Mouse (Mus musculus) liver, adult 2 months (tissue): ENCODE data around the gene Vsig8. TPM values are rescaled to one million over a fixed set of nuclear protein-coding genes. Genes with fewer than 3 reads are reported as not detected.

Source experiments
- DNase-seq: peaks from one replicate; pipeline ENCODE4 v3.0.0-alpha.2; 2011; ENCODE audit warnings: low read depth, low spot score; ENCODE audit errors: extremely low read depth
- H3K27ac ChIP-seq: fragments of 200-500 bp; replicated peaks from 2 replicates; pipeline ENCODE4 v1.5.1; 2012; ENCODE audit warnings: low read depth, mild to moderate bottlenecking, control low read depth, inconsistent platforms, low read length; ENCODE audit not compliant: insufficient read depth
- H3K27me3 ChIP-seq: fragments of 200-500 bp; 2 replicates; pipeline ENCODE4 v1.6.1; 2012; ENCODE audit warnings: mild to moderate bottlenecking, moderate library complexity, low read length, inconsistent platforms; ENCODE audit not compliant: control insufficient read depth, insufficient read depth
- H3K36me3 ChIP-seq: fragments of 200-500 bp; 2 replicates; pipeline ENCODE4 v1.6.1; 2012; ENCODE audit warnings: low read length, inconsistent platforms; ENCODE audit not compliant: control insufficient read depth, insufficient read depth
- H3K4me1 ChIP-seq: fragments of 200-500 bp; 2 replicates; pipeline ENCODE4 v1.6.1; 2011; ENCODE audit warnings: low read length; ENCODE audit not compliant: control insufficient read depth, insufficient read depth
- H3K4me3 ChIP-seq: fragments of 200-500 bp; 2 replicates; pipeline ENCODE4 v1.5.1; 2011; ENCODE audit warnings: low read depth, mild to moderate bottlenecking, control low read depth, low read length, moderate library complexity; ENCODE audit not compliant: insufficient read depth
- H3K79me2 ChIP-seq: fragments of 200-500 bp; 2 replicates; pipeline ENCODE4 v1.6.1; 2012; ENCODE audit warnings: inconsistent platforms, mild to moderate bottlenecking, low read length, moderate library complexity; ENCODE audit not compliant: control insufficient read depth, insufficient read depth
- H3K9ac ChIP-seq: fragments of 200-500 bp; 2 replicates; pipeline ENCODE4 v1.6.1; 2012; ENCODE audit warnings: low read depth, mild to moderate bottlenecking, control low read depth, inconsistent platforms, low read length
- CTCF ChIP-seq: fragments of 200-500 bp; IDR thresholded peaks from 2 replicates; pipeline ENCODE4 v1.5.1; 2011; ENCODE audit warnings: low read depth, low read length, control low read depth
- POLR2A ChIP-seq: fragments of 200-500 bp; IDR thresholded peaks from 2 replicates; pipeline ENCODE4 v1.6.1; 2011; ENCODE audit warnings: low read length, control low read depth; ENCODE audit not compliant: insufficient read depth; ENCODE audit errors: extremely low read depth
- WGBS: fragments of 180-500 bp; shearing (Covaris S2); methylation state at CpG from one replicate; pipeline ENCODE4 v1.1.7; 2018; 5-methylcytosine and 5-hydroxymethylcytosine counted together
- polyA plus RNA-seq: library from polyadenylated mRNA; depleted of rRNA; stranded (reverse); fragments of >200 nt; gene quantifications from 2 replicates; pipeline ENCODE4 v1.2.3, GENCODE M21; 2012
- total RNA-seq: library from RNA; depleted of rRNA; stranded (reverse); fragments of >200 nt; gene quantifications from 2 replicates; pipeline ENCODE4 v1.2.3, GENCODE M21; 2014

Gene Vsig8
- total and polyA plus RNA-seq, 2 experiments = not detected

DNA sequence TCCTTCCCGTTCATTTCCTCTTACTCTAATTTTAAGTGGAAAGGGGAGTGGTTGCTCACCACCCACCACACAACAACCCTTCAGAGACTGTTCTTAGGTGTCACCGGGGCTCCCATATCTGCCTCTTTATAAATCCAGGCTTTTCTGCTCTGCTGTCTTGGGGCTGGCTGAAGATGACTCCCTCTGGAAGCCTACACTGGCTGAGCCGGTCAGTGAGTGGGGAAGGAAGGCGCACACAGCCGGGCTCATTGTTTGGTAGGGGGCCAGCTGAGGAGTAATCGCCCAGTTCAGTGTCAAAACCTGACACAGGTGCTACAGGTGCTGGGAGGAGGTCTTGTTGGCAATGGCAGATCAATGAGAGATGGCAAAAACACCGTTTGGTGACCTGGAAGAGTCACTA is 29.8 kb upstream of the Vsig8 start:
- no peaks in the 10 kb centered on the region for H3K27me3 ChIP-seq
- peak overlapping the region; percentile 16; the same call in 1 of the 2 replicates for H3K9ac ChIP-seq
- DNase-seq = no peak
- WGBS = 53% methylated on average over 7 of the region's 7 CpGs
- peaks cover 2% of the 10 kb centered on the region for H3K4me1 ChIP-seq
- TF ChIP-seq CTCF (no peak), POLR2A (no peak)
- H3K27ac ChIP-seq = peak overlapping the region; percentile 84
- no peaks in the 10 kb centered on the region for H3K79me2 ChIP-seq
- H3K4me3 ChIP-seq = peak overlapping the region; percentile 5; the same call in 1 of the 2 replicates
- no peaks in the 10 kb centered on the region for H3K36me3 ChIP-seq

- Histone ChIP-seq H3K27ac (peak overlapping the region; percentile 84), H3K36me3 (no peaks in the 10 kb centered on the region), H3K4me3 (peak overlapping the region; percentile 11; the same call in 1 of the 2 replicates), H3K27me3 (no peaks in the 10 kb centered on the region), H3K79me2 (no peaks in the 10 kb centered on the region), H3K9ac (no peak overlapping the region), H3K4me1 (peaks cover 2% of the 10 kb centered on the region; the same call in 1 of the 2 replicates)
- WGBS = 32% methylated on average over 23 of the region's 23 CpGs
- TF ChIP-seq POLR2A (no peak), CTCF (no peak)
- no peak for DNase-seq
Measured at GRCm38 (mm10) chr1:172526380-172527081, 29.2 kb upstream of the Vsig8 start.

- 92% methylated on average over 10 of the region's 10 CpGs for WGBS
- Histone ChIP-seq H3K4me3 (no peak overlapping the region), H3K4me1 (peaks cover 2% of the 10 kb centered on the region; the same call in 1 of the 2 replicates), H3K79me2 (no peaks in the 10 kb centered on the region), H3K36me3 (no peaks in the 10 kb centered on the region), H3K9ac (no peak overlapping the region), H3K27me3 (0 out of 2 replicates have a peak, but pooled peaks cover 4% of the 10 kb centered on the region), H3K27ac (no peak overlapping the region)
- DNase-seq = no peak
- TF ChIP-seq POLR2A (no peak), CTCF (no peak)
Measured at GRCm38 (mm10) chr1:172527431-172527830, 28.3 kb upstream of the Vsig8 start.

DNA sequence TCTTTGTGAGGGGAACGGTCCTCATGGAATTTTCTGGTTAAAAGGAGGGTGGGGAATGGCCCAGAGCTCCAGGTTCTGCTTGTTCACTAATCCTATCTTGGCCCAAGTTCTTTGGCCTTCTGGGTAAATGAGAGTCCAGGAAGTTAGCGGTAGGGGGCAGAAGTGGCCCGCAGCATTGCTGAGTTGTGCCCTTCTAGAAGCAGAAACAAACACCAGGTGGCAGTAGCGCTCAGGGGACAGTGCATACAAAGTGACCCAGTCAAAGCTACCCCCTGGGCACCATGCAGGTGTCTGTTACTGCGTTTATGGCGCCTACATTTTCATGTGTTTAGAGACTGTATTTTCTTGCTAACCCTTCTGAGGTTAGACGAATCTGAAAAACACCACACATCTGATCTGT is 27.0 kb upstream of the Vsig8 start:
- WGBS = 7% methylated on average over 7 of the region's 7 CpGs
- TF ChIP-seq CTCF = peak; percentile 99
- TF ChIP-seq POLR2A = no peak
- no peak overlapping the region for H3K27ac ChIP-seq
- 0 out of 2 replicates have a peak, but pooled peaks cover 4% of the 10 kb centered on the region for H3K27me3 ChIP-seq
- H3K4me3 ChIP-seq = no peak overlapping the region
- peak; percentile 62 for DNase-seq
- H3K79me2 ChIP-seq = no peaks in the 10 kb centered on the region
- peaks cover 2% of the 10 kb centered on the region; the same call in 1 of the 2 replicates for H3K4me1 ChIP-seq
- no peak overlapping the region for H3K9ac ChIP-seq
- H3K36me3 ChIP-seq = no peaks in the 10 kb centered on the region

GRCm38 (mm10) chr1:172530544-172531220 is 25.1 kb upstream of the Vsig8 start:
- TF ChIP-seq POLR2A (no peak), CTCF (no peak)
- H3K36me3 ChIP-seq = no peaks in the 10 kb centered on the region
- H3K79me2 ChIP-seq = no peaks in the 10 kb centered on the region
- no peak overlapping the region for H3K27ac ChIP-seq
- H3K4me3 ChIP-seq = no peak overlapping the region
- H3K9ac ChIP-seq = no peak overlapping the region
- H3K27me3 ChIP-seq = 0 out of 2 replicates have a peak, but pooled peaks cover 4% of the 10 kb centered on the region
- DNase-seq = no peak
- peaks cover 2% of the 10 kb centered on the region; the same call in 1 of the 2 replicates for H3K4me1 ChIP-seq
- 66% methylated on average over 8 of the region's 8 CpGs for WGBS

- no peak overlapping the region for H3K27ac ChIP-seq
- no peak for DNase-seq
- 0 out of 2 replicates have a peak, but pooled peaks cover under 1% of the 10 kb centered on the region for H3K4me1 ChIP-seq
- H3K79me2 ChIP-seq = no peaks in the 10 kb centered on the region
- no peak overlapping the region for H3K9ac ChIP-seq
- WGBS = 6% methylated on average over 13 of the region's 13 CpGs
- 0 out of 2 replicates have a peak, but pooled peaks cover 4% of the 10 kb centered on the region for H3K27me3 ChIP-seq
- TF ChIP-seq CTCF (no peak), POLR2A (no peak)
- H3K4me3 ChIP-seq = no peak overlapping the region; the same call in 1 of the 2 replicates
- no peaks in the 10 kb centered on the region for H3K36me3 ChIP-seq
Measured at GRCm38 (mm10) chr1:172532551-172532950, 23.2 kb upstream of the Vsig8 start.
